Mouse (Mus musculus) liver, embryonic 14.5 days (tissue): ENCODE results near the gene Nr4a3. TPM values are rescaled to one million over a fixed set of nuclear protein-coding genes. Genes with fewer than 3 reads are reported as not detected.

Experiments
- ATAC-seq: fragments of 200-750 bp; cut with Nextera tagmentation; 2 replicates; pipeline ENCODE4 v1.8.0; 2017; ENCODE audit warnings: moderate number of reproducible peaks, mild to moderate bottlenecking, moderate library complexity; ENCODE audit not compliant: insufficient read depth
- DNase-seq, 3 experiments: peaks; one replicate each; pipeline ENCODE4 v3.0.0-alpha.2; 2012 to 2013; ENCODE audit warnings: low read depth in 3 of 3, low spot score in 3 of 3
- H3K27ac ChIP-seq: fragments of 300-500 bp; sonication (generic); 2 replicates; pipeline ENCODE4 v1.5.1; 2014; ENCODE audit warnings: moderate library complexity, mild to moderate bottlenecking, control low read depth, inconsistent platforms
- H3K27me3 ChIP-seq: fragments of 300-500 bp; sonication (generic); 2 replicates; pipeline ENCODE4 v1.6.1; 2014; ENCODE audit warnings: mild to moderate bottlenecking, low read length, moderate library complexity; ENCODE audit not compliant: control insufficient read depth, insufficient read depth
- H3K36me3 ChIP-seq: fragments of 300-500 bp; sonication (generic); replicated peaks from 2 replicates; pipeline ENCODE4 v1.6.1; 2014; ENCODE audit warnings: low read depth; ENCODE audit not compliant: control insufficient read depth, insufficient read depth
- H3K4me1 ChIP-seq, 2 experiments: fragments of 200-500 bp in 1 of 2; fragments of 300-500 bp in 1 of 2; sonication (generic) in 1 of 2; replicated peaks; 2 replicates each; pipeline ENCODE4 v1.6.1; 2012 to 2014; ENCODE audit warnings: antibody characterized with exemption in 1 of 2, inconsistent platforms in 1 of 2, low read length in 1 of 2; ENCODE audit not compliant: control insufficient read depth in 2 of 2, insufficient read depth in 2 of 2
- H3K4me2 ChIP-seq: fragments of 300-500 bp; sonication (generic); 2 replicates; pipeline ENCODE4 v1.6.1; 2014; ENCODE audit warnings: low read depth, mild to moderate bottlenecking, control low read depth, moderate library complexity
- H3K4me3 ChIP-seq, 2 experiments: fragments of 200-500 bp in 1 of 2; fragments of 300-500 bp in 1 of 2; sonication (generic) in 1 of 2; 2 replicates each; pipeline ENCODE4 v1.5.1; 2012 to 2014; ENCODE audit warnings: low read depth in 2 of 2, low read length in 2 of 2, mild to moderate bottlenecking in 2 of 2, control low read depth in 1 of 2, inconsistent platforms in 1 of 2, moderate library complexity in 1 of 2; ENCODE audit not compliant: insufficient read depth in 1 of 2
- H3K9ac ChIP-seq: fragments of 300-500 bp; sonication (generic); replicated peaks from 2 replicates; pipeline ENCODE4 v1.6.1; 2014; ENCODE audit warnings: mild to moderate bottlenecking, control low read depth, moderate library complexity
- H3K9me3 ChIP-seq: fragments of 300-500 bp; sonication (generic); 2 replicates; pipeline ENCODE4 v1.6.1; 2016; ENCODE audit warnings: low read length, mixed read lengths; ENCODE audit not compliant: control insufficient read depth
- CTCF ChIP-seq: IDR thresholded peaks from 2 replicates; pipeline ENCODE4 v1.5.1; 2016; ENCODE audit warnings: antibody characterized with exemption, low read depth, control low read depth
- EP300 ChIP-seq: IDR thresholded peaks from 2 replicates; pipeline ENCODE4 v1.6.1; 2016; ENCODE audit warnings: antibody characterized with exemption, low read depth
- WGBS: fragments of 180-500 bp; shearing (Covaris S2); extraction: QIAGEN DNeasy Blood & Tissue Kit; methylation state at CpG from one replicate; pipeline ENCODE4 v1.1.7; 2014; ENCODE audit not compliant: insufficient replicate concordance; 5-methylcytosine and 5-hydroxymethylcytosine counted together
- polyA plus RNA-seq, 2 experiments: library from polyadenylated mRNA; depleted of rRNA in 1 of 2; stranded (reverse) in 1 of 2; unstranded in 1 of 2; fragments of >200 nt; fragmentation: Nextera tagmentation in 1 of 2; extraction: Ambion mirVana in 1 of 2; gene quantifications; 2 replicates each; pipeline versions ENCODE4 v1.2.1 to v1.2.3; 2012 to 2014

Gene Nr4a3
- polyA plus RNA-seq, 2 experiments: 0.01 TPM; not detected in 1

GRCm38 (mm10) chr4:48042466-48042785 is 2.5 kb upstream of the Nr4a3 start:
- Histone ChIP-seq H3K4me3 (peak overlapping the region; percentile 78 to 88), H3K9ac (peak overlapping the region; percentile 56), H3K4me2 (peak overlapping the region; percentile 95), H3K36me3 (no peaks in the 10 kb centered on the region), H3K27ac (no peak overlapping the region), H3K9me3 (no peaks in the 10 kb centered on the region), H3K4me1 (peaks cover 0 to 4% of the 10 kb centered on the region in 2 experiments; a peak in 1 of 4 replicates), H3K27me3 (peaks cover 27% of the 10 kb centered on the region)
- DNase-seq: no peak
- under 1% methylated on average over 4 of the region's 4 CpGs for WGBS
- ATAC-seq: no peak
- TF ChIP-seq EP300 (no peak), CTCF (no peak)

DNA sequence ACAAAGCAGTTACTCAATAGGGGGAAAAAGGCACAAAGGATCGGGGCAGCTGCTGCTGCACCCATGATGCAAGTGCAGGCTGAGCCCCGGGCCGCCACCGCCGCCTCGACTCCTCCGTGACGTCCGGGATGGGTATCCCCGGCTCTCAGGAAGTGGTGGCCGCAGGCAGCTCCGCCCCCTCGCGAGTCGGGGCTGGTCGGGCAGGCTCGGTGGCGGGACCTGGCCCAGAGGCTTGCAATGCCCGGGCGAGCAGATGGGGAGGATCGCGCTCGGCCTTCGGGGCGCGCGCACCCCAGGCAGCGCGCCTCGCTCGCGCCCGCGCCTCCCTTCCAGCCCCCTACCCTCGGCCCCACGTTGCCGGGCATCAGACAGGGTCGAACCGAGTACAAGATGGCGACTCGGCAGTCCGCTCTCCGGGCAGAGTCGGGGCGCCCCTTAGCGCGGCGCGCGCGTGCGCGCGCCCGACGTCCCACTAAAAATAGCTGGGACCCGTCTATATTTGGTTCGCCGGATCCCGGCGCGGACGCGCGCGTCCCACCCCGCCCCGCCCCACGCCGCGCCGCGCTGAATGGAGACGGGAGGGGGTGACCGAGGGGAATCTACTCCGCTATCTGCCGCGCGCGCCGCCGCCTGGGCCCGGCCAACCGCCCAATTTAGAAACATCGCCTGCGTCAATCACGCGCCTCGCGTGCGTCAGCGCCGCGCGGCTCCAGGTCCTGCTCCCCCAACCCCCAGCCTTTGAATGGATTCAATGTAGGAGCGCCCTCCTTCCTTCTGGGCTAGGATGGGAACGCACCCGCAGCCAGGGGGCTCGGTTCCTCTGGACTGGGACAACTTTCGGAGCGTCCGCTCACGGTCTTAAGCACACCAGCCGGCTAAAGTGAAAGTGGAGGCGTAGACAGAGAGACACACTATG is 1.9 kb upstream of the Nr4a3 start:
- Histone ChIP-seq H3K4me3 (peak overlapping the region; percentile 78 to 88), H3K27ac (peak overlapping the region; percentile 52), H3K9me3 (no peaks in the 10 kb centered on the region), H3K4me2 (peak overlapping the region; percentile 95), H3K9ac (peak overlapping the region; percentile 79), H3K36me3 (no peaks in the 10 kb centered on the region), H3K27me3 (peaks cover 34% of the 10 kb centered on the region), H3K4me1 (peaks cover 0 to 4% of the 10 kb centered on the region in 2 experiments; a peak in 1 of 4 replicates)
- ATAC-seq (peak; percentile 84), DNase-seq (peak; percentile 77 to 79 (median 79))
- under 1% methylated on average over 104 of the region's 105 CpGs for WGBS
- TF ChIP-seq CTCF: peak; percentile 63
- TF ChIP-seq EP300: 0 out of 2 replicates have a peak, but pooled peaks have one; percentile 25

DNA sequence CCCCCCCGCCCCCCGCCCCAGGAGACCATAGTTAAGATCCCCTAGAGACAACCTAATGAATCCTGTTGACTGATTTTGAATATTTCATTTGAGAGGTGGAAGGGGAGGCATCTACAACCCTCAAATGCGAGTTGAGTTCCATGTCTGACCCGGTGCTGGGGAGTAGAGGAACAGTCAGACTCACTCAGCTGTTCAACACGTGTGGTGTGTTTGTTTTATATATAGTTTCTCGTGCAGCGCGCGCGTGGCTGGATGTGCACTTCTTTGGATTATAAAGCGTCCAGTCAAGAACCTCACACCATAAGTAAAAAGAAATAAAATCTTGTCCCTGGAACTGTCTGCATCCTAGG is 837 bp upstream of the Nr4a3 start:
- DNase-seq: peak in 1 of 3 experiments; percentile 22

DNA sequence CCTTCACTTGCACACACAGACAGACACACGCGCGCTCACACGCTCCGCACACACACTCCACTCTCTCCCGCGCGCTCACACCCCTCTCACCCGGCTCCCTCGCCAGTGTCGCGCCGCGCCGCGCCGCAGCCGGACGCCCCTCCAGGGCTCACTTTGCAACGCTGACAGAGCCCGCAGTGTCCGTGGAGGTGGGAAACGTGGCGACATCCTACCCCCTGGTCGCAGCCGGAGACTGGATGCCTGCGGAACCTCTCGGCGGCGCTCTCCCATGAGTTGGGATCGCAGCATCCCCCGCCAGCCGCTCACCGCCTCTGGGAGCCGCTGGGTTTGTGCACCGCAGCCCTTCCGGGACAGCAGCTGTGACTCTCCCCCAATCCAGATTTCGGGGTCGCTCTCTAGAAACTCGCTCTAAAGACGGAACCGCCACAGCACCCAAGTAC is 348 bp downstream of the Nr4a3 start:
- Histone ChIP-seq H3K27ac (no peak overlapping the region), H3K4me3 (peak overlapping the region; percentile 54 to 78), H3K9ac (peak overlapping the region; percentile 47; the same call in 1 of the 2 replicates), H3K27me3 (peaks cover 56% of the 10 kb centered on the region), H3K4me1 (peaks cover 0 to 4% of the 10 kb centered on the region in 2 experiments; a peak in 1 of 4 replicates), H3K4me2 (peak overlapping the region; percentile 95), H3K9me3 (no peaks in the 10 kb centered on the region), H3K36me3 (no peaks in the 10 kb centered on the region)
- WGBS: under 1% methylated on average over 42 of the region's 42 CpGs
- no peak for TF ChIP-seq CTCF
- TF ChIP-seq EP300: no peak
- DNase-seq: no peak
- peak; percentile 1; the same call in 1 of the 2 replicates for ATAC-seq

More for the DNA sequence above, 837 bp upstream of the Nr4a3 start:
- Histone ChIP-seq H3K9ac (peak overlapping the region; percentile 63), H3K27me3 (peaks cover 44% of the 10 kb centered on the region), H3K9me3 (no peaks in the 10 kb centered on the region), H3K4me3 (peak overlapping the region; percentile 54 to 78), H3K36me3 (no peaks in the 10 kb centered on the region), H3K27ac (no peak overlapping the region), H3K4me1 (peaks cover 0 to 4% of the 10 kb centered on the region in 2 experiments; a peak in 1 of 4 replicates), H3K4me2 (peak overlapping the region; percentile 95)
- no peak for TF ChIP-seq EP300
- TF ChIP-seq CTCF: no peak
- WGBS: 0% methylated on average over 11 of the region's 11 CpGs
- ATAC-seq: no peak
